Mouse (Mus musculus) brain, embryonic 14.5 days (tissue): Measurements from ENCODE around the gene Pde11a. TPM values are rescaled to one million over a fixed set of nuclear protein-coding genes. Genes with fewer than 3 reads are reported as not detected.

Source experiments
- DNase-seq: peaks from one replicate; pipeline ENCODE4 v3.0.0-alpha.2; 2011; ENCODE audit warnings: low read depth
- CTCF ChIP-seq: fragments of 200-500 bp; IDR thresholded peaks from 2 replicates; pipeline ENCODE4 v1.5.1; 2012; ENCODE audit warnings: inconsistent platforms, mild to moderate bottlenecking, moderate library complexity, borderline replicate concordance; ENCODE audit not compliant: insufficient read depth, insufficient read length; ENCODE audit errors: extremely low read depth
- POLR2A ChIP-seq: fragments of 200-500 bp; IDR thresholded peaks from 2 replicates; pipeline ENCODE4 v1.6.1; 2012; ENCODE audit warnings: mild to moderate bottlenecking, inconsistent platforms, borderline replicate concordance; ENCODE audit not compliant: poor library complexity, insufficient read depth, insufficient read length, severe bottlenecking; ENCODE audit errors: extremely low read depth
- polyA plus RNA-seq: library from polyadenylated mRNA; depleted of rRNA; stranded (reverse); fragments of >200 nt; gene quantifications from 2 replicates; pipeline ENCODE4 v1.2.3, GENCODE M21; 2012

The Pde11a gene
- polyA plus RNA-seq, 1 experiment = 0.53 TPM

GRCm38 (mm10) chr2:76285150-76285549, 53.4 kb downstream of the Pde11a start:
- no peak; the same call in 1 of the 2 replicates for TF ChIP-seq CTCF
- TF ChIP-seq POLR2A = no peak
- no peak for DNase-seq

- TF ChIP-seq CTCF (no peak), POLR2A (no peak)
- DNase-seq = peak; percentile 94
Observed at GRCm38 (mm10) chr2:76283378-76284132, 55.0 kb downstream of the Pde11a start.

- no peak for TF ChIP-seq CTCF
- no peak for TF ChIP-seq POLR2A
- DNase-seq = no peak
Observed at GRCm38 (mm10) chr2:76269494-76269893, 69.1 kb downstream of the Pde11a start.

GRCm38 (mm10) chr2:76267335-76267734, 71.2 kb downstream of the Pde11a start:
- no peak for DNase-seq
- TF ChIP-seq POLR2A = no peak
- TF ChIP-seq CTCF = no peak

- peak; percentile 48 for DNase-seq
Observed at GRCm38 (mm10) chr2:76266622-76267021, 72.0 kb downstream of the Pde11a start.

GRCm38 (mm10) chr2:76264258-76264657, 74.3 kb downstream of the Pde11a start:
- TF ChIP-seq CTCF = no peak
- no peak for TF ChIP-seq POLR2A

More at GRCm38 (mm10) chr2:76266622-76267021, 72.0 kb downstream of the Pde11a start:
- TF ChIP-seq POLR2A (no peak), CTCF (no peak)

GRCm38 (mm10) chr2:76262661-76263060, 75.9 kb downstream of the Pde11a start:
- TF ChIP-seq POLR2A (no peak), CTCF (no peak)
- DNase-seq = peak; percentile 50

More at GRCm38 (mm10) chr2:76264258-76264657, 74.3 kb downstream of the Pde11a start:
- no peak for DNase-seq

GRCm38 (mm10) chr2:76254833-76255232, 83.7 kb downstream of the Pde11a start:
- DNase-seq = peak; percentile 81
- TF ChIP-seq POLR2A (no peak), CTCF (peak; percentile 78; the same call in 1 of the 2 replicates)

GRCm38 (mm10) chr2:76251379-76251778, 87.2 kb downstream of the Pde11a start:
- DNase-seq = no peak
- no peak for TF ChIP-seq POLR2A
- TF ChIP-seq CTCF = no peak

- no peak for TF ChIP-seq CTCF
Observed at GRCm38 (mm10) chr2:76248242-76248641, 90.3 kb downstream of the Pde11a start.

GRCm38 (mm10) chr2:76239175-76239574, 99.4 kb downstream of the Pde11a start:
- TF ChIP-seq CTCF = no peak
- TF ChIP-seq POLR2A = no peak
- DNase-seq = peak; percentile 75

More at GRCm38 (mm10) chr2:76248242-76248641, 90.3 kb downstream of the Pde11a start:
- no peak for DNase-seq

GRCm38 (mm10) chr2:76238496-76238895, 100.1 kb downstream of the Pde11a start:
- DNase-seq = no peak

GRCm38 (mm10) chr2:76237638-76238420, 100.7 kb downstream of the Pde11a start:
- no peak for TF ChIP-seq CTCF
- TF ChIP-seq POLR2A = no peak

More at GRCm38 (mm10) chr2:76238496-76238895, 100.1 kb downstream of the Pde11a start:
- TF ChIP-seq POLR2A (no peak), CTCF (no peak)

More at GRCm38 (mm10) chr2:76237638-76238420, 100.7 kb downstream of the Pde11a start:
- no peak for DNase-seq
